Mouse (Mus musculus) stomach, postnatal 0 days (tissue): ENCODE data around the gene Map1b. TPM values are rescaled to one million over a fixed set of nuclear protein-coding genes. Genes with fewer than 3 reads are reported as not detected.

Source experiments
- ATAC-seq: fragments of 200-750 bp; cut with Nextera tagmentation; 2 replicates; pipeline ENCODE4 v1.8.0; 2017; ENCODE audit not compliant: low FRiP score, low TSS enrichment
- DNase-seq: peaks from one replicate; pipeline ENCODE4 v3.0.0-alpha.2; 2016; ENCODE audit warnings: low spot score
- H3K27ac ChIP-seq: fragments of 300-500 bp; sonication (generic); replicated peaks from 2 replicates; pipeline ENCODE4 v1.5.1; 2014; ENCODE audit warnings: mild to moderate bottlenecking, control low read depth
- H3K27me3 ChIP-seq: fragments of 300-500 bp; sonication (generic); 2 replicates; pipeline ENCODE4 v1.6.1; 2014; ENCODE audit warnings: low read length; ENCODE audit not compliant: control insufficient read depth, insufficient read depth
- H3K36me3 ChIP-seq: fragments of 300-500 bp; sonication (generic); 2 replicates; pipeline ENCODE4 v1.6.1; 2014; ENCODE audit warnings: low read length, mixed read lengths; ENCODE audit not compliant: control insufficient read depth, insufficient read depth
- H3K4me1 ChIP-seq: fragments of 300-500 bp; sonication (generic); replicated peaks from 2 replicates; pipeline ENCODE4 v1.6.1; 2014; ENCODE audit warnings: antibody characterized with exemption; ENCODE audit not compliant: control insufficient read depth, insufficient read depth
- H3K4me2 ChIP-seq: fragments of 300-500 bp; sonication (generic); replicated peaks from 2 replicates; pipeline ENCODE4 v1.6.1; 2014; ENCODE audit warnings: low read depth, mild to moderate bottlenecking, control low read depth, moderate library complexity
- H3K4me3 ChIP-seq: fragments of 300-500 bp; sonication (generic); 2 replicates; pipeline ENCODE4 v1.5.1; 2014; ENCODE audit warnings: low read depth, low read length, control low read depth
- H3K9ac ChIP-seq: fragments of 300-500 bp; sonication (generic); 2 replicates; pipeline ENCODE4 v1.6.1; 2014; ENCODE audit warnings: mild to moderate bottlenecking, low read length, control low read depth, mixed read lengths
- H3K9me3 ChIP-seq: fragments of 300-500 bp; sonication (generic); 2 replicates; pipeline ENCODE4 v1.6.1; 2016; ENCODE audit warnings: low read length; ENCODE audit not compliant: control insufficient read depth
- CTCF ChIP-seq: IDR thresholded peaks from 2 replicates; pipeline ENCODE4 v1.5.1; 2016; ENCODE audit warnings: antibody characterized with exemption, low read depth, mild to moderate bottlenecking, moderate library complexity
- EP300 ChIP-seq: optimal IDR thresholded peaks from 2 replicates; pipeline ENCODE3; 2016; ENCODE audit warnings: antibody characterized with exemption
- WGBS: fragments of 180-500 bp; shearing (Covaris S2); extraction: QIAGEN DNeasy Blood & Tissue Kit; methylation state at CpG from one replicate; pipeline ENCODE4 v1.1.7; 2014; 5-methylcytosine and 5-hydroxymethylcytosine counted together
- polyA plus RNA-seq: library from polyadenylated mRNA; unstranded; fragments of >200 nt; fragmentation: Nextera tagmentation; extraction: Ambion mirVana; gene quantifications from 2 replicates; pipeline ENCODE4 v1.2.1, GENCODE M21; 2015

Gene Map1b
- polyA plus RNA-seq, 1 experiment from 2014 or later, result 63.8 TPM

DNA sequence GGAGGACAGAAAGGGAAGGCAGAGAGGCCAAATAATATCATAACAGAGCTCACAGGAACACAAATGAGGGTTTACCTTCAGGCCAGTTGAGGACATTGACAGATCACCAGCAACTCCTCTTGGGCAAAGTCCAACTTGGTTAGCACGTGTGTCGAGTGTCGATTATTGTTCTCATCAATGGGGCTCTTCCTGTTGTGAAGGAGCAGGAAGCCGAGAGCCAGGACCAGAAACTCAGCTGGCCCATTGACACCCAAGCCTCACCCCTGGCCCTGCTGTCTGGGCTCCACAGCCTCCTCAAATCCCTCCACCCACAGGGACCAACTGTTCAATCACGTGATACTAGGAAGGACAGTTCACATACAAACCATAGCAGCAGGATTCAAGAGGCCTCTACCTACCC is 22.9 kb upstream of the Map1b start:
- Histone ChIP-seq H3K4me1 (no peaks in the 10 kb centered on the region), H3K27me3 (no peaks in the 10 kb centered on the region), H3K9ac (no peak overlapping the region), H3K4me3 (no peak overlapping the region), H3K9me3 (no peaks in the 10 kb centered on the region), H3K4me2 (no peak overlapping the region), H3K36me3 (no peaks in the 10 kb centered on the region), H3K27ac (no peak overlapping the region)
- no peak for DNase-seq
- 61% methylated on average over 5 of the region's 5 CpGs for WGBS
- no peak for ATAC-seq
- TF ChIP-seq CTCF (no peak), EP300 (no peak)

- Histone ChIP-seq H3K9me3 (no peaks in the 10 kb centered on the region), H3K4me1 (no peaks in the 10 kb centered on the region), H3K27ac (no peak overlapping the region), H3K27me3 (no peaks in the 10 kb centered on the region), H3K9ac (no peak overlapping the region), H3K36me3 (no peaks in the 10 kb centered on the region), H3K4me3 (no peak overlapping the region), H3K4me2 (no peak overlapping the region)
- ATAC-seq (no peak), DNase-seq (no peak)
- 91% methylated on average over 11 of the region's 11 CpGs for WGBS
- no peak for TF ChIP-seq CTCF
- TF ChIP-seq EP300, result no peak
Measured at GRCm38 (mm10) chr13:99538851-99539250, 22.5 kb upstream of the Map1b start.

DNA sequence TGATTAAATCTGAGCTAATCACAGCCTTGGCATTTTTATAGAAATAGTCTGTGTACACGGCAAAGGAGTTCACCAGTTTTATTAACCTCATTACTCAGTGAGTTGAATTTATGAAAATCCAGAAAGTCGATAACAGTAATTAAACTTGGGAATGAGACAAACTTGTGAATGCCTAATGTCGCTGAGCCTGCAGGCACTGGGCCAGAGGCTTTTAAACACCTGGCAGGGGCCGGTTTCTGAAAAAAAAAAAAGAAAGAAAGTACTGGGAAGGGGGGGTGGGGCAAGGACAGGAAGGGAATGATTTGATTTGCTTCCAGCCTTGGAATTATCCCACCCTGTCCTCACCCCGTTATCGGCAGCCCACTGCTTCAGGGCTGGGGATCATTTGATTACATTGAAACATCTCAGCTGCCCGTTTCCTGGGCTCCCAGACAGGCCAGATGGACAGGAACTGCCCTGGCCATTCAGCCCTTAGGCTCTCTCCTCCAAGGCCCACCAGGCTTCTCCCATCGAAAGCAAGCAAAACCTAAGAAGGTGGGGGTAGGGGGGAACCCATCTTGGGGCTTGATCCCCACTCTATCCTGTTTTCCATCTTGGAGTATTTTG is 21.7 kb upstream of the Map1b start:
- Histone ChIP-seq H3K27ac (no peak overlapping the region), H3K27me3 (no peaks in the 10 kb centered on the region), H3K9me3 (no peaks in the 10 kb centered on the region), H3K4me3 (no peak overlapping the region), H3K4me2 (no peak overlapping the region), H3K9ac (no peak overlapping the region), H3K36me3 (no peaks in the 10 kb centered on the region), H3K4me1 (no peaks in the 10 kb centered on the region)
- 18% methylated on average over 8 of the region's 8 CpGs for WGBS
- ATAC-seq, result no peak
- DNase-seq, result no peak
- TF ChIP-seq EP300 (no peak), CTCF (no peak)

DNA sequence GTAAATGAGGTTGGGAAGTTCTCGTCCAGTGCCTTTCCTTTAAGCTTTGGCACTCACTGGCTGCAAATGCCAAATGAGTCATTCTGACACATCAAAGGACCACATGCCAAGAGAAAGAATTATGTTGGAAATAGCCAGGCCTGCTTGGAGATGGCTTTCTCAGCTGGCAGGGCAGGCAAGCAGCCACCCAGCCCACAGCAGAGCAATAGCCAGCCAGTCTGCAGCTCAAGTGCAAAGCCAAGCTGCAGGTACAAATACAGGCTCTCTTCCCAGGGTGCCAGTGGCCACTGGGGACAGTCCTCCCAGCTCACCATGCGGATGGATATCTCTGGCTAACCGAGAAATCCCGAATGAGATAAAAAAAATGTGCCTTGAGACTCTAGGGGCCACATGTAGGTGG is 12.1 kb upstream of the Map1b start:
- Histone ChIP-seq H3K9me3 (no peaks in the 10 kb centered on the region), H3K36me3 (no peaks in the 10 kb centered on the region), H3K27ac (no peak overlapping the region), H3K4me1 (no peaks in the 10 kb centered on the region), H3K27me3 (no peaks in the 10 kb centered on the region), H3K9ac (no peak overlapping the region), H3K4me3 (no peak overlapping the region), H3K4me2 (no peak overlapping the region)
- TF ChIP-seq EP300 (no peak), CTCF (no peak)
- no peak for DNase-seq
- 71% methylated on average over 4 of the region's 4 CpGs for WGBS
- ATAC-seq, result no peak

DNA sequence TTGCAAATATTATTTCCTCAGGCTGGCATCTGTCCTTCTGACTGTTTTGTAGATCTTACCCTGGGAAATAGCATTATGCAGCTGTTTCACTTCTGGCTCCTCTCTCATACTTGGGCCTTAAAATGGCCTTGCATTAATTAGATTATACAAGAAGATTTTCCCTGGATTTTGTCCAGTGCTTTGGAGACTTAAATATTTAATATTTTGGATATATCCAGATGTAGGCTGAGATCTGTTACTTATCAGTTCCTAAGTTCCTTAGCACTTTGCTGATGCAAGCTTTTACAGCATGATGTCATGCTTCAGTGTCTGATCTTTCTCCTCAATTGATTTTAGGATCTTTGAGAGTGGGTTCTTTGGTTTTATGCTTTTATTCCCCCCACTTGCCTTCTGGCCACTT is 11.6 kb upstream of the Map1b start:
- Histone ChIP-seq H3K4me2 (no peak overlapping the region), H3K36me3 (no peaks in the 10 kb centered on the region), H3K9me3 (no peaks in the 10 kb centered on the region), H3K27ac (no peak overlapping the region), H3K4me3 (no peak overlapping the region), H3K27me3 (no peaks in the 10 kb centered on the region), H3K4me1 (no peaks in the 10 kb centered on the region), H3K9ac (no peak overlapping the region)
- no peak for ATAC-seq
- TF ChIP-seq EP300 (no peak), CTCF (no peak)
- DNase-seq, result no peak

GRCm38 (mm10) chr13:99525491-99525890 is 9.2 kb upstream of the Map1b start:
- no peak overlapping the region for H3K4me3 ChIP-seq
- H3K4me2 ChIP-seq, result no peak overlapping the region
- no peaks in the 10 kb centered on the region for H3K4me1 ChIP-seq
- DNase-seq (no peak), ATAC-seq (no peak)
- no peak overlapping the region for H3K9ac ChIP-seq
- TF ChIP-seq CTCF (no peak), EP300 (no peak)
- no peak overlapping the region for H3K27ac ChIP-seq
- no peaks in the 10 kb centered on the region for H3K27me3 ChIP-seq
- H3K36me3 ChIP-seq, result no peaks in the 10 kb centered on the region
- no peaks in the 10 kb centered on the region for H3K9me3 ChIP-seq
- WGBS, result 82% methylated on average over 8 of the region's 8 CpGs
